Mouse (Mus musculus) skeletal muscle tissue, adult 2 months (tissue): ENCODE data around the gene Il6st.
A peak's percentile ranks its signal among the peaks of the same experiment; 100 is the strongest.

Experiments
- DNase-seq: peaks from one replicate; pipeline ENCODE4 v3.0.0-alpha.2; 2012; ENCODE audit warnings: low read depth, low spot score

Il6st gene

DNA sequence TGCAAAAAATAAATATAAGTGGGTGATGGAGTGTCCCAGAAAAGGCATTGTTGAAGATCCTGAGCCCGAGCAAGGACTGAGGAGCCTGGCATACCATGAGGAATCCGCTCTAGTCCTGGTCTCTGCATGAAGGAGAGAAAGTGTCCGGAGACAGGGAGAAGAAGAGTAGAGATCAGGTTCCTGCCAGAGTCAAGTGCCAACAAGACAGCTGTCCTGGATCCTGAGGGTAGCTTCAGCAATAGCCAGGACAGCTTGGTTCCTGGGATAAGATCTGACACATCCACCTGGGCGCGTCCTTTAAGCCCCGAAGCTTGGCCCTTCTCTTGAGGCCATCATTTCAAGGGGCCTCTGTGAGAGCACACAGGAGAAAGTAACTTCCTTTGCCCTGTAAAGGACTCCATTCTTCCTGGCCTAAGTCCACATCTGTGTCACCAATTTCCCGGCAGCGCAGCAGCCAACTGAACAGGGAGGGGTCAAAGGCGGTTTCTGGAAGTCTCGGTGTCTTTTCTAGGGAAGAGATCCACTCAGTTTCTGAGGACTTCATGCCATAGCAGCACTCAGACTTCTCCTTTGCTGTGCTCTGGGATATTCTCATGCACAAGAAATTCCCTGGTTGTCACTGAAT lies 59.6 kb downstream of the Il6st start:
- DNase-seq = peak; percentile 60

- DNase-seq = no peak
Measured at GRCm38 (mm10) chr13:112527186-112527585, 63.3 kb downstream of the Il6st start.

DNA sequence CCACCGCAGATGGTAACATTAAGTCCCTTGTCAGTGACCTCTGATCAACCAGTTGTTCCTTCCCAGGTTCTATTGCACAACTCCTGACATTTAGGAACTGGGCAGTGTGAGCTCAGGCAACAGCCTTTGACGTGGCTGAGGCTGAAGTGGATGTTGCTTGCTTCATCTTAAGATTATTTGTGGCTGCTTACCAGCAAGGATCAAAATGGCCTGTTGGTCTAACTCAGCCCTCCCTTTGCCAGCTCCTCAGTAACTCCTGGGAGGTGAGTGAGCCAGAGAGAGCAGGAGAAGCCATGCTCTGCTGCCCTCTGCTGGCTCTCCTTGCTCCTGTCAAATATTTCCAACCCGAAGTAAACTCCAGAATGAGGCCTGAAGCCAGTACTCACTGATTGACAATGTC lies 66.0 kb downstream of the Il6st start:
- DNase-seq = peak; percentile 94

DNA sequence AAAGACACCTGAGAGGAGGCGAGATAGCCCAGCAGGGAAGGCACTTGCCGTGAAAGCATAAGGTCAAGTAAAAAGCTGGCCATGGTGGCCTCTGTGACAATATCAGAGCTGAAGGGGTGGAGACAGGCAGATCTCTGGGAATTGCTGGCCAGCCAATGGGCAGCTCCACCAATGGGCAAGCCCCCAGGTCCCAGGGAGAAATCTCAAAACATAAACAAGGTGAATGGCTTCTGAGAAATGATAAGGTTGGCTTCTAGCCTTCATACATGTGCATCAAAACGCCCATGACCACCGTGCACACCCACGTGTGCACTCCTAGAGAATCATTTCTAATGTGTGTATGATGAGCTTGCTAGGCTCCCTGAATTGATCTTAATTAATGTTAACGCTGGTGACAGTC lies 68.4 kb downstream of the Il6st start:
- no peak for DNase-seq

- DNase-seq = peak; percentile 38
Measured at GRCm38 (mm10) chr13:112533556-112533955, 69.7 kb downstream of the Il6st start.

- DNase-seq = no peak
Measured at GRCm38 (mm10) chr13:112536611-112537010, 72.7 kb downstream of the Il6st start.

DNA sequence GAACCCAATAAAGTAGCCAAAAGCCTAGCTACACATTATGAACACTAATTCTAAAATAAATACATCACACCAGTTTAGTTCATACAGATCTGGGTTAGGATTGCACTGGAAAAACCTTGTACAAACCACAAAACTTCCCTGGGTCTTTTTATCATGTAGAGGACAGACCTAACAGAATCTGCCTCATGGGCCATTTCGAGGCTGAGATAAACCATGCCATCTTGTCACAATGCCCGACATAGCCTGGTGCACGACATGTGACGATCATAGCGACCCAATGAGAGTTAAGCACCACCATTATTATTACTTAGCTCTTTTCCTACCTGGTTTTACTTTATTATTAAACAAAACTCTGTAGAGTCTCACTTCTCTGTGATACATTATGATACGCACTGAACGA lies 73.2 kb downstream of the Il6st start:
- no peak for DNase-seq

DNA sequence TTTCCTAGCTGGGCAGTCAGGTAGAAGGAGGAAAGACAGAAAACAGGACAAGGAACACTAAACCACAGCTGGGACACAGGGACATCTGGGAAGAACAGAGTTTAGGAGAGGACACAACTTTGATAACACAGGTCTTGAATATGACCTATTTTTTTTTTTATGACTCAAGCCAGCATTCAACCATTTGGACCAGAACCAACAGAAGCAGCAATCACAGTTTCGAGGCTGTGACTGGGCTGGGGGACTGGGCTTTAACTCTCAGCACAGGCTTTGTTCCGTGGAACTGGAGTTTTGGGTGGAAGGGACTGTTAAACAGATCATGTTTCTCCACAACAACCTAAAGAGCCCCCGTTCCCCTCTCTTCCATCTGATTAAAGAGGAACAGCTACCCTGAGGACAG lies 76.7 kb downstream of the Il6st start:
- no peak for DNase-seq

DNA sequence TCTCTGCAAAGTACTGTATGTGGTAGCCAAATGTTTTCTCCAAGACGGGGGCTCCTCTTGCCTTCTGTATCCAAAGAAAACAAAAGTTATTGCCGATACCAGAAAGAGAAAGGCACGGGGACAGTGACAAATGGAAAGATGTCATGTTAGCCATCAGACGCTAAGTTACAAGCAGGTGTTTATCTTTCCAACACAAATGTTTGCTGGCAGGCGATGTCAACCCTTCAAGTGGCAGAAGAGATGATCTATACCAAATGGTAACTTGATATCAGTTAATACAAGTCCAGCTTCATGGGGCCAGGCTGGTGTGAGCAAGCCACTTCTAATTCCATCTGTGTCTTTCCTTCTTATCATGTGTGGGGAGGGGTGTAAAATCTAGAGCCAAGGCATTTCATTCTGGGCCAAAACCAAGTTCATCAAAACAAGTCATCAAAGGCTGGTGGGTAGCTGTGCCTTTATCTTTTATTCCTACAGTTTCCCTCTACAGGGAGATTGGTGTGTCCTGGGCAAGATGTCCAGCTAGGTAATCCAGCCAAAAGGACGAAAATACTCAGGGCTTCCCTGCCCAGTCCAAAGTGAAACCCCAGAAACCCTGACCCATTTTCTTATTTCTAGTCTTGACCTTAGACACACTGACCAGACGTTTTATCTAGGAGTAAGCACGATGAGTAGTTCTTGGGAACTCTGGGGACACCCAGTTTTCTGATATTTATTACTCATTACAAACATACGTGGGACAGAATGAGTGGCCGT lies 77.5 kb downstream of the Il6st start:
- peak; percentile 31 for DNase-seq

- DNase-seq = no peak
Measured at GRCm38 (mm10) chr13:112551641-112552548, 88.0 kb downstream of the Il6st start.

DNA sequence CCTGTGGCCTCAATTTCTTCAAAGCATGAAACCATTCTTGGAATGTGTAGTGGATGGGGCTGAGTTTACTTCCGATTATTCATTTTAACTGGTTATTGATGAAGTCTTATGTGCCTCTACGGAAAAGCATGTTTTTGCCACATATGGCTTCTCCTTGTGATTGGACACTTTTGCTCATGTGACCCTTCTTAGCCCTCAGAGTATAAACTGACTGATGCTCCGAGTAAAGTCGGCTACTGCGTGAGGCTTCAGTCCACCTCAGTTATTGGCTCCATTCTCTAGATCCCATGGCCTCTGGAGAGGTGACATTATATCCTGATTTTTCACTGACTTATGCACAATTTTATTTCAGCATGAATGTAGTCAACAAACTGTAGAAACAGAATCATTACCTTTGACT lies 89.4 kb downstream of the Il6st start:
- DNase-seq = no peak

- DNase-seq = no peak
Measured at GRCm38 (mm10) chr13:112556501-112556900, 92.6 kb downstream of the Il6st start.
